In genomic region chr13:28311658-28312057, GRCm38 (mm10) we compare ENCODE assay signal across 12 mouse cellular contexts.
"Had no signal": no experiment of that assay in that cellular context is flagged by ENCODE, and none has a peak within 500 bp of the region (broad histone marks: within the 10 kb centered on the region; RNA-seq: fewer than 3 reads in every experiment).

No protein-coding gene starts in this region.

- H3K36me3 ChIP-seq: limb, embryonic 13.5 days; midbrain, embryonic 12.5 days; neural tube, embryonic 13.5 days; stomach, embryonic 15.5 days had no signal

- H3K4me3 ChIP-seq: limb, embryonic 13.5 days; midbrain, embryonic 12.5 days; neural tube, embryonic 13.5 days; stomach, embryonic 15.5 days had no signal

- H3K4me2 ChIP-seq: limb, embryonic 13.5 days; midbrain, embryonic 12.5 days; neural tube, embryonic 13.5 days; stomach, embryonic 15.5 days had no signal

- H3K9ac ChIP-seq: limb, embryonic 13.5 days; liver, embryonic 14.5 days; midbrain, embryonic 12.5 days; neural tube, embryonic 13.5 days; stomach, embryonic 15.5 days had no signal

- ATAC-seq: intestine, embryonic 16.5 days; midbrain, embryonic 16.5 days had no signal

- DNase-seq: kidney, adult 8-10 months; left cerebral cortex, postnatal 4 days; right cerebral cortex, postnatal 14 days; thymus, adult 2 months; thymus, postnatal 25 days had no signal

- H3K4me1 ChIP-seq: limb, embryonic 13.5 days; midbrain, embryonic 12.5 days; neural tube, embryonic 13.5 days; stomach, embryonic 15.5 days had no signal

- H3K9me3 ChIP-seq: limb, embryonic 13.5 days; midbrain, embryonic 12.5 days; neural tube, embryonic 13.5 days; stomach, embryonic 15.5 days had no signal

- H3K27ac ChIP-seq: limb, embryonic 13.5 days; liver, embryonic 14.5 days; midbrain, embryonic 12.5 days; neural tube, embryonic 13.5 days; stomach, embryonic 15.5 days had no signal

- H3K27me3 ChIP-seq: limb, embryonic 13.5 days; midbrain, embryonic 12.5 days; neural tube, embryonic 13.5 days; stomach, embryonic 15.5 days had no signal
